Mouse (Mus musculus) urinary bladder, postnatal 10 days (tissue): ENCODE results near the gene Osbpl9.

Experiments
- DNase-seq: peaks from one replicate; pipeline ENCODE4 v3.0.0; 2022; ENCODE audit warnings: low spot score

Gene Osbpl9

GRCm38 (mm10) chr4:109201582-109202424 lies at the start of gene Osbpl9:
Osbpl9 (minus strand) TSS chr4:109202272.
- DNase-seq, result peak; percentile 87

- no peak for DNase-seq
Observed at GRCm38 (mm10) chr4:109251605-109252004, 49.5 kb upstream of the Osbpl9 start.

- DNase-seq, result no peak
Observed at GRCm38 (mm10) chr4:109245016-109245620, 43.0 kb upstream of the Osbpl9 start.

GRCm38 (mm10) chr4:109244506-109244905 lies 42.4 kb upstream of the Osbpl9 start:
- no peak for DNase-seq

GRCm38 (mm10) chr4:109241934-109242333 lies 39.9 kb upstream of the Osbpl9 start:
- no peak for DNase-seq

GRCm38 (mm10) chr4:109241221-109241620 lies 39.1 kb upstream of the Osbpl9 start:
- no peak for DNase-seq

GRCm38 (mm10) chr4:109238428-109239268 lies 36.6 kb upstream of the Osbpl9 start:
- no peak for DNase-seq

- DNase-seq, result no peak
Observed at GRCm38 (mm10) chr4:109236186-109236879, 34.3 kb upstream of the Osbpl9 start.

GRCm38 (mm10) chr4:109234806-109235350 lies 32.8 kb upstream of the Osbpl9 start:
- DNase-seq, result no peak

GRCm38 (mm10) chr4:109234185-109234584 lies 32.1 kb upstream of the Osbpl9 start, which contains the start of gene Calr4:
Calr4 (plus strand) TSS chr4:109234485.
- DNase-seq, result no peak

GRCm38 (mm10) chr4:109229766-109230279 lies 27.8 kb upstream of the Osbpl9 start:
- DNase-seq, result no peak

GRCm38 (mm10) chr4:109226071-109226470 lies 24.0 kb upstream of the Osbpl9 start:
- no peak for DNase-seq

GRCm38 (mm10) chr4:109225606-109226005 lies 23.5 kb upstream of the Osbpl9 start:
- DNase-seq, result no peak

GRCm38 (mm10) chr4:109224762-109225552 lies 22.9 kb upstream of the Osbpl9 start:
- DNase-seq, result no peak

- no peak for DNase-seq
Observed at GRCm38 (mm10) chr4:109222001-109222400, 19.9 kb upstream of the Osbpl9 start.

- DNase-seq, result no peak
Observed at GRCm38 (mm10) chr4:109220441-109220940, 18.4 kb upstream of the Osbpl9 start.

- no peak for DNase-seq
Observed at GRCm38 (mm10) chr4:109218008-109218407, 15.9 kb upstream of the Osbpl9 start.

- DNase-seq, result no peak
Observed at GRCm38 (mm10) chr4:109213986-109214385, 11.9 kb upstream of the Osbpl9 start.

- DNase-seq, result no peak
Observed at GRCm38 (mm10) chr4:109210881-109211280, 8.8 kb upstream of the Osbpl9 start.

GRCm38 (mm10) chr4:109210253-109210652 lies 8.2 kb upstream of the Osbpl9 start:
- DNase-seq, result no peak
